Mouse (Mus musculus) R1 (cell line): ENCODE measurements around the gene Clstn2.

Source experiments
- DNase-seq: peaks from one replicate; pipeline ENCODE4 v3.0.0-alpha.2; 2018; ENCODE audit warnings: low read depth, low spot score

Gene Clstn2

GRCm38 (mm10) chr9:98032573-98033272 is at the start of gene Clstn2:
Gene Clstn2 (minus strand): TSS chr9:98033181.
- peak; percentile 73 for DNase-seq

GRCm38 (mm10) chr9:98067767-98068166 is 34.8 kb upstream of the Clstn2 start:
- no peak for DNase-seq

- DNase-seq = no peak
These were observed 28.7 kb upstream of the Clstn2 start for GRCm38 (mm10) chr9:98061646-98062045.

GRCm38 (mm10) chr9:98057291-98057690 is 24.3 kb upstream of the Clstn2 start:
- no peak for DNase-seq

GRCm38 (mm10) chr9:98051343-98051742 is 18.4 kb upstream of the Clstn2 start:
- no peak for DNase-seq

- DNase-seq = peak; percentile 35
These were observed 383 bp upstream of the Clstn2 start for GRCm38 (mm10) chr9:98033273-98033855.

- DNase-seq = peak; percentile 34
These were observed 946 bp downstream of the Clstn2 start for GRCm38 (mm10) chr9:98031898-98032572.

GRCm38 (mm10) chr9:98030715-98031114 is 2.3 kb downstream of the Clstn2 start:
- no peak for DNase-seq

GRCm38 (mm10) chr9:98025548-98025947 is 7.4 kb downstream of the Clstn2 start:
- no peak for DNase-seq

- DNase-seq = no peak
These were observed 9.9 kb downstream of the Clstn2 start for GRCm38 (mm10) chr9:98023069-98023468.

- no peak for DNase-seq
These were observed 13.1 kb downstream of the Clstn2 start for GRCm38 (mm10) chr9:98019876-98020275.

- DNase-seq = no peak
These were observed 14.3 kb downstream of the Clstn2 start for GRCm38 (mm10) chr9:98018687-98019086.

- DNase-seq = no peak
These were observed 16.4 kb downstream of the Clstn2 start for GRCm38 (mm10) chr9:98016576-98016975.

GRCm38 (mm10) chr9:97996349-97996748 is 36.6 kb downstream of the Clstn2 start:
- DNase-seq = no peak

GRCm38 (mm10) chr9:97995723-97996122 is 37.3 kb downstream of the Clstn2 start:
- DNase-seq = no peak

GRCm38 (mm10) chr9:97992131-97992530 is 40.9 kb downstream of the Clstn2 start:
- no peak for DNase-seq

- DNase-seq = no peak
These were observed 55.6 kb downstream of the Clstn2 start for GRCm38 (mm10) chr9:97977339-97977738.

GRCm38 (mm10) chr9:97974801-97975347 is 58.1 kb downstream of the Clstn2 start:
- DNase-seq = no peak

- no peak for DNase-seq
These were observed 66.3 kb downstream of the Clstn2 start for GRCm38 (mm10) chr9:97966691-97967090.

GRCm38 (mm10) chr9:97957508-97957907 is 75.5 kb downstream of the Clstn2 start:
- DNase-seq = no peak

- no peak for DNase-seq
These were observed 76.4 kb downstream of the Clstn2 start for GRCm38 (mm10) chr9:97956407-97957106.
